Mouse (Mus musculus): ENCODE data around the gene Olfr1347.
"Not testable (repeated sequence)": the region's sequence is repeated elsewhere in the genome, so short reads cannot be mapped to it uniquely, and the experiment has no call there.

The Olfr1347 gene

DNA sequence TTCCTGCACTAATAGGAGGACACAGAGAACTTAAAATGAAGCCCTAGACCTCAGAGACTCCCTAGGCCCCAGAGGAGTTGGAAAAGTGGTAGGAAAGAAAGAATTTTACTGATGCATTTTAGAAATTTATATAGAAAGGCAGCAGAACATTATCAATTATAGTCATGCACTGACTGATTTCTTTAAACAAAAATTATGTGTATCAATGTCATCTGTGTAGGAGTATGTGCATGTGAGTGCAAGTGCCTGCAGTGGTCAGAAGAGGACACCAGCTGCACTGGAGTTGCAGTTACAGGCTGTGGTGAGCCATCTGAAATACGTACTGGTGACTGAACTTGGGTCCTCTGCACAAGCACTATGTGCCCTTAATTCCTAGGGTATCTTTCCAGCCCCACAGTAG, at the start of gene Olfr1347:
Gene Olfr1347 (minus strand): TSS at position 101 of the 400 bp plus-strand sequence.
- no peak for DNase-seq (ENCODE audit: low read depth, low spot score)
- Histone ChIP-seq H3K27me3 (ENCODE audit: control insufficient read depth, insufficient read depth, low read length, poor library complexity, severe bottlenecking) (no peaks in the 10 kb centered on the region), H3K36me3 (ENCODE audit: control insufficient read depth, insufficient read depth, low read length, poor library complexity, severe bottlenecking) (no peaks in the 10 kb centered on the region)

DNA sequence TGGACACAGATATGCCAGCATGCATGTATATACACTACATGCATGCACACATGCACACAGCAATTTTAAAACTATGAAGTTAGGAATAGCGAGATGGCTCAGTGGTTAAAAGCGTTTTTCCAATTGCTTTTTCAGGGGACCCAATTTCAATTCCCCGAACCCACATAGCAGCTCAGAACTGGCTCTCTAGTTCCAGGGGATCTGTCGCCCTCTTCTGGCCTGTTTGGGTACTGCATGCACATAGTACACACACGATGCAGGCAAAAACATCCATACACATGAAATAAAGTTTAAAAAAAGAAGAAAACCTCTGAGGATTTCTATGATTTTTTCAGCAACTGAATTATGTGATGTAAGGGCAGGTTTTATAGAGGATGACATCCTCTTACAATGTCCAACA, 26.6 kb upstream of the Olfr1347 start:
- no peaks in the 10 kb centered on the region for H3K36me3 ChIP-seq (ENCODE audit: control insufficient read depth, insufficient read depth, low read length, poor library complexity, severe bottlenecking)
- peak; percentile 13 for DNase-seq (ENCODE audit: low read depth, low spot score)

GRCm38 (mm10) chr7:6525001-6525400, 25.4 kb upstream of the Olfr1347 start:
- H3K27me3 ChIP-seq (ENCODE audit: control insufficient read depth, insufficient read depth, low read length, poor library complexity, severe bottlenecking), result no peaks in the 10 kb centered on the region
- H3K36me3 ChIP-seq (ENCODE audit: control insufficient read depth, insufficient read depth, low read length, poor library complexity, severe bottlenecking), result no peaks in the 10 kb centered on the region
- DNase-seq (ENCODE audit: low read depth, low spot score), result no peak

More for the DNA sequence above, 26.6 kb upstream of the Olfr1347 start:
- H3K27me3 ChIP-seq (ENCODE audit: control insufficient read depth, insufficient read depth, low read length, poor library complexity, severe bottlenecking), result no peaks in the 10 kb centered on the region

DNA sequence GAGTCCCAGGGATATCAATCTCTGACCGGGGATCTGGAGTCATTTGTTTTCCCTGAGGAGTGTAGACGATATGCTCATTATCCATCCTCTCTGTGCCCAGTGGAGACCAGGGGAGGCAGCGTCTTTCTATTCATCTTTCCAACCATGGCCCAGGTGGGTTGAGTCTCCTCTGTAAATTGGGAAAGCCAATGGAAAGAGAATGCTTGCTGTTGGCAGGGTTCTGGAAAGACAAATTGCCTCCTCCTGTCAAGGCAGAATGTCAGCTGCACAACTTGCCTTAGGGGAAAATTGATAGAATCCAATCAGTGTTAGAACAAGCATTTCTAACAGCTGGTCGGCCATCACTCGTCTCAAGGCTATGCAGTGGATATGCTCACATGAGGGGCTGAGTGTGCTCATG, 23.3 kb upstream of the Olfr1347 start, which contains the start of gene Olfr1349:
Gene Olfr1349 (minus strand): TSS at position 101 of the 400 bp plus-strand sequence.
- H3K36me3 ChIP-seq (ENCODE audit: control insufficient read depth, insufficient read depth, low read length, poor library complexity, severe bottlenecking), result no peaks in the 10 kb centered on the region
- no peaks in the 10 kb centered on the region for H3K27me3 ChIP-seq (ENCODE audit: control insufficient read depth, insufficient read depth, low read length, poor library complexity, severe bottlenecking)
- DNase-seq (ENCODE audit: low read depth, low spot score), result no peak

GRCm38 (mm10) chr7:6521666-6522065, 22.1 kb upstream of the Olfr1347 start:
- H3K27me3 ChIP-seq (ENCODE audit: control insufficient read depth, insufficient read depth, low read length, poor library complexity, severe bottlenecking), result no peaks in the 10 kb centered on the region
- no peak for DNase-seq (ENCODE audit: low read depth, low spot score)
- no peaks in the 10 kb centered on the region for H3K36me3 ChIP-seq (ENCODE audit: control insufficient read depth, insufficient read depth, low read length, poor library complexity, severe bottlenecking)

GRCm38 (mm10) chr7:6508648-6509047, 9.1 kb upstream of the Olfr1347 start, which contains the start of gene Olfr1348:
Olfr1348 (minus strand) TSS chr7:6508748.
- H3K27me3 ChIP-seq (ENCODE audit: control insufficient read depth, insufficient read depth, low read length, poor library complexity, severe bottlenecking), result no peaks in the 10 kb centered on the region
- H3K36me3 ChIP-seq (ENCODE audit: control insufficient read depth, insufficient read depth, low read length, poor library complexity, severe bottlenecking), result no peaks in the 10 kb centered on the region
- no peak for DNase-seq (ENCODE audit: low read depth, low spot score)

DNA sequence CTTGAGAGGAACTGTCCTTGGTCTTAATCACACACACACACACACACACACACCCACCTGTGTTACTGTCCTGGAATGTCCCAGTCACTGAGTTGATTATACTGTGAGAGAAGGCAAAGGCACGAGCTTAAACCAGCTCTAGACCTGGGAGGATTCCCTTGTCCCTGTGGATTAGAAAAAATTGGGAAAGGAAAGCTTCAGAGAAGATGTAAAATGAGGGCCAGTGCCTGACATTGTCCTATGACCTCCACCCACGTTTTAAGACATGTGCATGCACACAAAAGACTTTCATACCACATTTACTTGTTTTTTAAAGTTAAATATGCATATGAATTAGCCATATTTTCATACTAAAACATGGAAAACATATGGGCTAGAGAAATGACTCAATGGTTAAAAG, 12.7 kb downstream of the Olfr1347 start, which contains the start of gene Olfr5:
Gene Olfr5 (minus strand): TSS at position 101 of the 400 bp plus-strand sequence.
- H3K27me3 ChIP-seq (ENCODE audit: control insufficient read depth, insufficient read depth, low read length, poor library complexity, severe bottlenecking), result no peaks in the 10 kb centered on the region
- DNase-seq (ENCODE audit: low read depth, low spot score), result no peak
- H3K36me3 ChIP-seq (ENCODE audit: control insufficient read depth, insufficient read depth, low read length, poor library complexity, severe bottlenecking), result no peaks in the 10 kb centered on the region

- not testable (repeated sequence) for DNase-seq (ENCODE audit: low read depth, low spot score); H3K27me3 ChIP-seq (ENCODE audit: control insufficient read depth, insufficient read depth, low read length, poor library complexity, severe bottlenecking); H3K36me3 ChIP-seq (ENCODE audit: control insufficient read depth, insufficient read depth, low read length, poor library complexity, severe bottlenecking)
Measured at GRCm38 (mm10) chr7:6477633-6478032, 21.9 kb downstream of the Olfr1347 start.

GRCm38 (mm10) chr7:6466951-6467350, 32.6 kb downstream of the Olfr1347 start, which contains the start of gene Olfr1346:
Olfr1346 (plus strand) TSS chr7:6467101.
- DNase-seq (ENCODE audit: low read depth, low spot score), result no peak
- Histone ChIP-seq H3K36me3 (ENCODE audit: control insufficient read depth, insufficient read depth, low read length, poor library complexity, severe bottlenecking) (no peaks in the 10 kb centered on the region), H3K27me3 (ENCODE audit: control insufficient read depth, insufficient read depth, low read length, poor library complexity, severe bottlenecking) (no peaks in the 10 kb centered on the region)

DNA sequence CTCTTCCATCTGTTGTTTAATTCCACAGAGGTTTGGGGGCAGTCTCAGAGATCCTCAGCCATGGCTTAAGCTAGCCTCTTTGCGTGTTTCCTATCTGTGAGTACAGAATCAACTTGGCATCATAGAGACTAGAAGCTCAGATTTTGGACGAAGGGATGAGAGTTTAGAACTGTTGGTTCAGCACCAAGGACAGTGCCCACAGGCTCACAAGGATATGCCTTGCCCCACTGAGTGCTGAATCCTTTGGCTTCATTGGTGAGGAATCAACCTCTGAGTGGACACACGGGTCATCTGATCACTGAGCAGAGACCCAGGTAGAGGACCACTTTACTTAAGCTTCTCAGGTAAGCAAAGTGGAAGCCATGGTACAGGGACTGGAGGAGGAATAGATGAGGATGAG, 43.2 kb downstream of the Olfr1347 start:
- DNase-seq (ENCODE audit: low read depth, low spot score), result no peak
- Histone ChIP-seq H3K27me3 (ENCODE audit: control insufficient read depth, insufficient read depth, low read length, poor library complexity, severe bottlenecking) (no peaks in the 10 kb centered on the region; the same call in 1 of the 2 replicates), H3K36me3 (ENCODE audit: control insufficient read depth, insufficient read depth, low read length, poor library complexity, severe bottlenecking) (no peaks in the 10 kb centered on the region)

- Histone ChIP-seq H3K27me3 (ENCODE audit: control insufficient read depth, insufficient read depth, low read length, poor library complexity, severe bottlenecking) (no peaks in the 10 kb centered on the region; the same call in 1 of the 2 replicates), H3K36me3 (ENCODE audit: control insufficient read depth, insufficient read depth, low read length, poor library complexity, severe bottlenecking) (no peaks in the 10 kb centered on the region)
- DNase-seq (ENCODE audit: low read depth, low spot score), result no peak
Measured at GRCm38 (mm10) chr7:6455868-6456267, 43.7 kb downstream of the Olfr1347 start, which contains the start of gene Olfr1336. Olfr1336 (plus strand) TSS chr7:6456168.

DNA sequence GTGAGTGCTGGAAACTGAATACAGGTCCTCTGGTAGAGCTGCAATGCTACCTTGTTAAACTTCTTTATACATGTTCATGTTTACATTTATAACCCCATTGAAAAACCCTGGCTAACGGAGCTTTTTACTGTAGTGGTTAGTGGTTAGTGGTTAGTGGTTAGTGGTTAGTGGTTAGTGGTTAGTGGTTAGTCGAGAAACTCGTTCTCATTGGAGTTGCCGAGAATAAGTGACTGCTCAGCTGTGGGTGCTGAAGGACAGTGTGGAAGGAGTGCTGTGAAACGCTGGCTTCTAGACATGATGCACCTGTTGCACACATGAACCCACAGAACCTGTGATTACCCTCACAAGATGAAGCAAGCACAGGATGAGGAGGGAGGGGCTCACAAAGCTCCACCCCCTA, 51.8 kb downstream of the Olfr1347 start:
- no peak for DNase-seq (ENCODE audit: low read depth, low spot score)
- Histone ChIP-seq H3K27me3 (ENCODE audit: control insufficient read depth, insufficient read depth, low read length, poor library complexity, severe bottlenecking) (no peaks in the 10 kb centered on the region), H3K36me3 (ENCODE audit: control insufficient read depth, insufficient read depth, low read length, poor library complexity, severe bottlenecking) (no peaks in the 10 kb centered on the region)

GRCm38 (mm10) chr7:6441173-6441572, 58.4 kb downstream of the Olfr1347 start:
- no peaks in the 10 kb centered on the region for H3K27me3 ChIP-seq (ENCODE audit: control insufficient read depth, insufficient read depth, low read length, poor library complexity, severe bottlenecking)
- no peaks in the 10 kb centered on the region for H3K36me3 ChIP-seq (ENCODE audit: control insufficient read depth, insufficient read depth, low read length, poor library complexity, severe bottlenecking)
- DNase-seq (ENCODE audit: low read depth, low spot score), result no peak

GRCm38 (mm10) chr7:6438388-6438787, 61.2 kb downstream of the Olfr1347 start, which contains the start of gene Olfr1344:
Olfr1344 (plus strand) TSS chr7:6438688.
- DNase-seq (ENCODE audit: low read depth, low spot score), result no peak
- Histone ChIP-seq H3K36me3 (ENCODE audit: control insufficient read depth, insufficient read depth, low read length, poor library complexity, severe bottlenecking) (no peaks in the 10 kb centered on the region), H3K27me3 (ENCODE audit: control insufficient read depth, insufficient read depth, low read length, poor library complexity, severe bottlenecking) (no peaks in the 10 kb centered on the region)
